12 mouse cellular contexts compared by ENCODE assay signal in genomic region chr13:16646649-16647048, GRCm38 (mm10).
"Had no signal": no experiment of that assay in that cellular context is flagged by ENCODE, and none has a peak within 500 bp of the region (broad histone marks: within the 10 kb centered on the region; RNA-seq: fewer than 3 reads in every experiment).

No protein-coding gene starts in this region.

- H3K4me2 ChIP-seq: limb, embryonic 15.5 days; liver, embryonic 12.5 days; lung, embryonic 14.5 days; neural tube, embryonic 12.5 days had no signal

- H3K9me3 ChIP-seq: limb, embryonic 15.5 days; liver, embryonic 12.5 days; midbrain, embryonic 10.5 days; neural tube, embryonic 12.5 days had no signal

- H3K4me1 ChIP-seq: liver, embryonic 12.5 days; midbrain, embryonic 10.5 days; neural tube, embryonic 12.5 days had no signal

- H3K27ac ChIP-seq: kidney, postnatal 0 days; limb, embryonic 15.5 days; liver, embryonic 12.5 days; midbrain, embryonic 10.5 days; neural tube, embryonic 12.5 days; stomach, postnatal 0 days had no signal

- H3K27me3 ChIP-seq: limb, embryonic 15.5 days; liver, embryonic 12.5 days; neural tube, embryonic 12.5 days had no signal

- H3K4me3 ChIP-seq: limb, embryonic 15.5 days; liver, embryonic 12.5 days; midbrain, embryonic 10.5 days; neural tube, embryonic 12.5 days had no signal

- ATAC-seq: liver, embryonic 12.5 days had no signal

- H3K36me3 ChIP-seq: limb, embryonic 15.5 days; liver, embryonic 12.5 days; midbrain, embryonic 10.5 days; neural tube, embryonic 12.5 days had no signal

- H3K9ac ChIP-seq: limb, embryonic 15.5 days; liver, embryonic 12.5 days; lung, embryonic 14.5 days; neural tube, embryonic 12.5 days had no signal

- DNase-seq: kidney, postnatal 36 days; lung, embryonic 14.5 days; lung, postnatal 10 days; lung, postnatal 4 days; midbrain, embryonic 14.5 days; thymus, postnatal 4 days had no signal
